ENCODE assay signal across 14 mouse cellular contexts in the genomic region with DNA sequence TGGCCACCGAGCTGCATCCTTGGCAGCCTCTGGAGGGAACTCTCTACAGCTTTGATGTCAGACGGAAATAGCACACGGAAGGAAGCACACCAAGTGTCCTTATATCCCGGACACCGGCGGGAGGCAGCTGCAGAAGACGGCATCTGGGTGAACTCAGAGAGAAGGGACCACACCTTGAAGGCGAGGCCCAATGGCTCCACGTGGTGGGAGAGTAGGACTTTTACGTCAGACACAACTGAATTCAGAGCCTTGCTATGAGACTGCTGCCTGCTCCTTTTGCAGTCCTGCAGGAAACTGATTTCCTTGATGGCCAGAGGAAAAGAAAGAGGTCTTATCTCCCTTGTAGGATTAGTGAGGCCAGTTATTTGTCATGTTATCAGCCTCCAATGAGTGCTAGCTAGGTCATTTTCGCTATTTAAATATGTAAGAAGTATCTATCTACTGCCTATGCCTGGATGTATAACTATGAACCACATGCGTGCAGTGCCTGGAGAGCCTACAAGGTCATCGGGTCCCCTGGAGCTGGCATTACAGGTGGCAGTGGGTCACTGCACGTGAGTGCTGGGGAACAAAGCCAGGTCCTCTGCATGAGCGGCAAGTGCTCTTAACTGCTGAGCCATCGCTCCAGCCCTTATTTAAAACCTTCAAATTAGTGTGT.
"Had no signal": no experiment of that assay in that cellular context is flagged by ENCODE, and none has a peak within 500 bp of the region (broad histone marks: within the 10 kb centered on the region; RNA-seq: fewer than 3 reads in every experiment).

No protein-coding gene starts in this region.

- H3K4me3 ChIP-seq: midbrain, embryonic 15.5 days; neural tube, embryonic 13.5 days had no signal

- H3K27ac ChIP-seq: liver, embryonic 14.5 days; midbrain, embryonic 15.5 days; neural tube, embryonic 13.5 days had no signal

- H3K9ac ChIP-seq: liver, embryonic 14.5 days; midbrain, embryonic 15.5 days; neural tube, embryonic 13.5 days had no signal

- H3K27me3 ChIP-seq: midbrain, embryonic 15.5 days; neural tube, embryonic 13.5 days had no signal

- H3K4me2 ChIP-seq: midbrain, embryonic 11.5 days; midbrain, embryonic 15.5 days; neural tube, embryonic 13.5 days had no signal

- ATAC-seq: midbrain, embryonic 15.5 days had no signal

- H3K9me3 ChIP-seq: midbrain, embryonic 15.5 days; neural tube, embryonic 13.5 days had no signal

- DNase-seq: kidney, adult 11 months; kidney, postnatal 14 days; left cerebral cortex, postnatal 4 days; liver; lung, adult 2 months; lung, postnatal 10 days; lung, postnatal 4 days; retina, postnatal 1 day; right cerebral cortex, postnatal 14 days; thymus, postnatal 4 days had no signal

- H3K36me3 ChIP-seq: midbrain, embryonic 15.5 days had no signal

- H3K4me1 ChIP-seq: midbrain, embryonic 15.5 days; neural tube, embryonic 13.5 days had no signal
